Mouse (Mus musculus) neutrophil, adult 5-6 weeks (primary cell): ENCODE measurements around the gene Mbtps1. TPM values are rescaled to one million over a fixed set of nuclear protein-coding genes. Genes with fewer than 3 reads are reported as not detected.

Source experiments
- ATAC-seq: fragments of 151-379, 151-347 bp; 2 replicates; pipeline ENCODE4 v1.8.0; 2017; ENCODE audit warnings: mild to moderate bottlenecking, moderate TSS enrichment; ENCODE audit not compliant: insufficient number of reproducible peaks, poor library complexity, low FRiP score, severe bottlenecking; ENCODE audit errors: extremely low read depth
- total RNA-seq: library from RNA; stranded (forward); fragments of 200-1000 nt; gene quantifications from 2 replicates; pipeline ENCODE4 v1.2.3, GENCODE M21; 2017

Mbtps1 gene
- total RNA-seq, 1 experiment from 2014 or later, result 76.2 TPM

- no peak for ATAC-seq
These were observed 46.8 kb downstream of the Mbtps1 start for GRCm38 (mm10) chr8:119511722-119512121.

GRCm38 (mm10) chr8:119510471-119510870, 48.1 kb downstream of the Mbtps1 start:
- ATAC-seq, result no peak

GRCm38 (mm10) chr8:119506106-119506505, 52.4 kb downstream of the Mbtps1 start:
- no peak for ATAC-seq

GRCm38 (mm10) chr8:119505488-119505887, 53.0 kb downstream of the Mbtps1 start:
- no peak for ATAC-seq

- no peak for ATAC-seq
These were observed 55.3 kb downstream of the Mbtps1 start for GRCm38 (mm10) chr8:119503191-119503767.

GRCm38 (mm10) chr8:119502111-119502510, 56.4 kb downstream of the Mbtps1 start:
- ATAC-seq, result no peak

- ATAC-seq, result no peak
These were observed 56.9 kb downstream of the Mbtps1 start, which contains the start of gene Slc38a8 for GRCm38 (mm10) chr8:119501598-119501997. Gene Slc38a8 (minus strand): TSS chr8:119501698.

GRCm38 (mm10) chr8:119499836-119500235, 58.7 kb downstream of the Mbtps1 start:
- no peak for ATAC-seq

- peak; percentile 57 for ATAC-seq
These were observed 61.7 kb downstream of the Mbtps1 start for GRCm38 (mm10) chr8:119496848-119497247.

- no peak for ATAC-seq
These were observed 71.4 kb downstream of the Mbtps1 start for GRCm38 (mm10) chr8:119487093-119487492.

- no peak for ATAC-seq
These were observed 74.2 kb downstream of the Mbtps1 start for GRCm38 (mm10) chr8:119484145-119484896.

- no peak for ATAC-seq
These were observed 79.9 kb downstream of the Mbtps1 start for GRCm38 (mm10) chr8:119478684-119479083.

GRCm38 (mm10) chr8:119468091-119468490, 90.4 kb downstream of the Mbtps1 start:
- ATAC-seq, result no peak

- ATAC-seq, result no peak
These were observed 91.7 kb downstream of the Mbtps1 start for GRCm38 (mm10) chr8:119466794-119467193.

- ATAC-seq, result no peak
These were observed 92.4 kb downstream of the Mbtps1 start for GRCm38 (mm10) chr8:119466105-119466504.

- ATAC-seq, result no peak
These were observed 94.8 kb downstream of the Mbtps1 start for GRCm38 (mm10) chr8:119463709-119464108.

GRCm38 (mm10) chr8:119461356-119461755, 97.2 kb downstream of the Mbtps1 start:
- no peak for ATAC-seq

GRCm38 (mm10) chr8:119459724-119460123, 98.8 kb downstream of the Mbtps1 start:
- no peak for ATAC-seq
